Mouse (Mus musculus) lung, postnatal 36 days (tissue): ENCODE results near the gene Cnih3.

Experiments used
- DNase-seq: peaks from one replicate; pipeline ENCODE4 v3.0.0; 2022; ENCODE audit warnings: mixed read lengths

Gene Cnih3

DNA sequence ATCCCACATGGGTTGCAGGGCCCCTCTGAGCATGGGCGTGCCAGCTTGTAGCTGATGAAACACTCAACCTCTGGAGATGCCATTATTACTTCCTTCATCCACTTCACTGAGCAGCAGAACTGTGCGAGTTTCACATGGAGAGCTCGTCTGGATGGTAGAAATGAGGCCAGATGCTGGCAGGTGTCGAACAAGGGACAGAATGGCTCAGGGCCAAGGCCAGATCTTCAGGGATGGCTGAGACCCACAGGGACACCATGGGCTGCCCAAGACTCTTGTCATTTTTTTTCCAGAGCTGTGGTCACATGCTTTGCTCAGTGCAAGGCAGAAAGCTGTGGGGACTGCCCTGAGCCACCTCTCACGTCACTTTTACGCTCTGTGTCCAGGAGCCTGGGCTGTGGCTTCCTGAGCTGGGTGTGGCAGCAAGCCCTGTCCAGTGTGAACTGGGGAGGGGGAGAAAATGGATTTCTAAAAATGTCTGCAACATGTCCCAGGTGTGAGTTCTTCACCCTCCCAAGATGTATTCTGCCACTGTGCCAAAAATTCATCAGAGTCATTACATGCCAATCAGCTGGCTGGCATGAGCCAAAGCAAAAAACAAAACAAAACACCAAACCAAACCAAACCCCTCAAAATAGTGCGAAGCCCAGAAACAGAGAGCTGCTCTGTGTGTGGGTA is 107.1 kb downstream of the Cnih3 start:
- no peak for DNase-seq

DNA sequence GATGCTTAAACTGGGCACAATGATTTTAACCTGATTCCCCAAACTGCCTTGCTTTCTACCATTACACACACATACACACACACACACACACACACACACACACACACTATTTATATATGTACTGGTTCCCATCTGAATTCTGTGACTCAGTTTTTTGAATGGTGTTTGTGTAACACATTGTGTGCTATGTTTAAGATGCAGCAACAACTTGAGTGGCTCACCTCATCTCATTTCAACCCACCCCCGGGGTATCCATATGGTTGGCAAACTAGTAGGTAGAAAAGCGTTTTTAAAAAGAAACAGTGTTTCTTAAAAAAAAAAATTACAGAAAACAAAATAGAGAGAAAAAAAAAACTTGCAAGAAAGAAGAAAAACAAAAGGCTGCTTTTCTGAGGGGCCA is 107.9 kb downstream of the Cnih3 start:
- DNase-seq = no peak

DNA sequence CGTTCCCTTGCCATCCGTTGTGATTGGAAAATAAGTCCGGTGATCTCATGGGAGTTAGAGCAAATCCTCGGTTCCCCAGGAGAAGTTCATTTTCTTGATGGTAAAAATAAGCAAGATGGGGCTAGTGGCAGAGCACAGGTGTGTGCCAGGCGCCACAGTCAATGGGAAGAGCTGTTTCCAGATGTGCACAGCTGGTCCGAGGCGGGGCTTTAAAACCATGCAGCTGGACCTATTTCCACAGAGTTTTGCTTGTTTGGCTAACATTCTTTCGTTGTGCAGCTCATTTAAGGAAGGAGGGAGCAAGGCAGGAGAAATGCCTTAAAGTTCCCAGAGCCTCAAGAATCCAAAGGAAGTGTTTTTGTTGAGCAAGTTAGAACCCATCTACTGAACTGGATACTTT is 109.1 kb downstream of the Cnih3 start:
- DNase-seq = no peak

DNA sequence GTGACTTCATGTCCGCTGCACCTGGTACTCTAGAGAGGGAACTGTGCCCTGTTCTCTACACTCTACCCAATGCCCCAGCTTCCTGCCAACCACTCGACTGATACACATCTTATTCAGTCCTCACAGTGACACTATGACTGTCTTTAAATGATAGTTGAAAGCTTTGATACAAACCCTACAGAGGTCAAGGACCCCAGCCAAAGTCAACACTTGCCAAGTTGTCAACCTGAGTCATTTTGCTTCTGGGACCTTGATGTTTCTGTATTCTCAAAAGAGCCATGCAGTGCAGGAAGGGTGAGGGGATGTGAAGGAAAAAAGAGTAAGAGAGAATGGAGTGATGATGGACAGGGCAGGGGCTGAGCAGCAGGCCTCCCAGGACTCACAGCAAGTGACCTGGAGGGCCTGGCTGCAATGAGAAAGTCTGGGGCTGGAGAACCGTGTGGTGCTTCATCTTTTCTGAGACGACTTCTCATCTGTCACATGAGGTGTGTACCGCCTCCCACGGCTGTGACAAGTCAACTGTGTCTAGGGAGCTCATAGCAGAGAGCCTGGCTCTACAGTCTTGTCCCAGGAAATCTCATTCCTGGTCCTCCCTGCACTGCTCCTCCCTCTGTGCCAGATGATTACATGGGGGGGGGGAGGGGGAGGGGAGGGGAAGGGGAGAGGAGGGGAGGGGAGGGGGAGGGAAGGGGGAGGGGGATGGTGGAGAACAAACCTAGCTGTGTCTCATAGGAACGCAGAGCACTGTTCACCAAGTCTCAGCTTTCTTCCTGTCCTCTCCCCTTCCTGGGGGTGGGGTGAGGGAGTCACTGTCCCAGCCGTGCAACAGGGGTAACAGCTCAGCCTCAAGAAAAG is 109.8 kb downstream of the Cnih3 start:
- no peak for DNase-seq

DNA sequence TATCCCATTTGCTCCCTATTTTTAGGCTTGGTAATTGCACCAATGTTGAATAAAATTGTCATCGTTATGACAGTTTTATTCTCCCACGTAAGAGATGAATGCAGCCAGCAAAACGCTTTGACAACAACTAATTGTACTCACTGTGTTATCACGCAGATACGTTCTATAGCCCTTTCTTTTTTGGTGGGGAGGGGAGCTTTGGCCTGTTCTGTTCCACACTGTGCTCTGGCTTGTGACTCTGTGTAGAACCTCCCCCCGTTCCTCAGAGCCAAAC is 110.4 kb downstream of the Cnih3 start:
- DNase-seq = no peak

DNA sequence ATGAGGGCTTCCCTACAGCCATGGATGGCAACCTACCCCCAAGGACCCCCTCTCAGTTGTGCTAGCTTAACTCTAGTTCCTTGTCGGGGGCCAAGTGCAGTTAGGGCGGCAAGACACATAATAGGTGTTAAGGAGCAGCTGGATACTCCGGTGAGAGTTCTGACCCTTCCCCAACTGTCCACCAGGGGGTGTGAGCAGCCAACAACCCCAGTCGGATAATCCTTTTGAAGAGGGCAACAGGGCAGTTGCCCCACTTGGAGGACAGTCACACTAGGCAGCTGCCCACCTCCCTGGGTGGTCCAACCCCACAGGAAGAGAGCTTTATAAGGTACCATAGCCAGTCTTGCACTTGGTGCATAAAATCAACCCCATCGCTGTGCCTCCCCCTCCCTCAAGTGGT is 112.6 kb downstream of the Cnih3 start:
- peak; percentile 30 for DNase-seq

DNA sequence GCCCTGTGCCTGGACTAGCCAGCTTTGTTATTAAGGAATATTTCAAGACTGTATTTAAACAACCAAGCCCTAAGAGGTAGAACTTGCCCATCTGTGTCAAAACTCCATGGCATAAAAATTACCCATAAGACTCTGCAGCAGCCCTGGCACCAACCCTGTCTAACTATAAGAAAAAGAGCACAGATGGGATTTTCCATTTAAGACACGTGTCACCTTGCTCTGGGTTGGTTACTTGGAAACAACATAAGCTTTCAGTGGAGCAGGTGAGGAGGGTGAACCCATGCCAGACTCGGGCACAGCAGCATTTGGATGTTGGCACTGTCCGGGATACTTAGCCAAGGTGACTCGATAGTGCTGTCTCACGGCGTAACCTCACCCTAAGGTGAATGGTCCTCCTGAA is 113.6 kb downstream of the Cnih3 start:
- no peak for DNase-seq

DNA sequence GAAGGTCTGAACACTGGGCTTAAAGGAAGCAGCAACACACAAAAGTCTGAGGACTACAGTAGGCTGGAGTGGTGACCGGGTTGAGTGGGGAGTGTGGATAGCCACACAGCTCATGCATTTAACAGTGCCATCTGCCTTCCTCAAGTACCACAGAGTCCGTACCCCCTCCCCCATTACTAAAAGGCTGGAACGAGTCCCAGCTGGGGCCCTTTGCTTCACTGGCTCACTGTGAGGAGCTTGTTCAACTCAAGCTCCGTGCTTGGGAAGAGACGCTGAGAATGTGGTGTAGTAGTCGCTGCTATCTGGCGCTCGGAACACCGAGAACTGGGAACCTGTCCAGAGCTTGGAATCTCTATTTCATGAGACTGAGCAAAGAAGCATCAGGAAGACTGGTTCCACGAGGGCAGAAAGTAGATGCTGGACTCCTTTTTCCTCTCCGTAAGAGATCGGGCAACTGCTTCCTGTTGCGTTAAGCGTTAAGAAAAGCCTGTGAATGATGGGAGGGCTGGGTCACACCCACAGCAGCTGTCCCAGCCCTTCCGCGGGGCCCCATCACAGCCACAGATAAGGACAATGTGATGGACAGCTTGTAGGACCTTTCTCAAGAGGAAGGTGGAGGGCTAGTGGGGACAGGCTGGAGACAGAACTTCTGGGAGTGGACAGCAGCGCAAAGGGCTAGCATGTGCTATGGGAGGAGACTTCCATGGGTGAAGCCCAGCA is 114.3 kb downstream of the Cnih3 start:
- DNase-seq = no peak

DNA sequence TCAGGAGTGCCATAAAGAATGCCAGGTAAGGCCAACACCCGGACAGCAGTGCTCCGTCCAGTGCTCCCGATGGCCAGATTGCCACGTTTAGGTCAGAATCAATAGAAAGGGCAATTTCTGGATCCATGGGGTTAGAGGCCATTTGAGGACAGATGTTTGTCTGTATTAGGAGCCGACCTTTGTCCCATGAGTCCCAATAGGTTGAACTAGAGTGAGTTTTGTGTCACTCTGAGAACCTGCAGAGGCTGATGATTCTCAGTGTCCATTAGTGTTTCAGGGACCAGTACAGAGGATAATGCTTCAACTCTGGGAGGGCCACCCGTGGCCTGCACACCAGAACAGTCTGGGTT is 114.9 kb downstream of the Cnih3 start:
- DNase-seq = no peak

DNA sequence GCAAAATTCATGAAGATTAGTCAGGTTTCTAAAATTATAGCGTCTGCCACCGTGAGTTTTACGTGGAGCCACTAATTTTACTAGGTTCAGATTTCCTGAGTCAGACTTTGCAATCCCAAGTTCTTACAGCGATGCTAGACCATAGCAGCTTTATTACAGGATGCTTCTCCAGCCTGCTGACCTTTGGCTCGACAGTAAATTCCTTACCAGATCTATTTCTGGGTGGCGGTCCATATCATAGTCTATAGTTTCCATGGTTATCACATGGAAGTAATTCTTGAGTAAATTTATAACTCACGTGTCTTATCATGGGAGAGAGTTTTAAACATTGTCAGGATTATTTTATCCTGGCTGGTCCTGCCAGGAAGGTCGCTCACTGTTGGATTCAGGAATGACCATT is 117.0 kb downstream of the Cnih3 start:
- DNase-seq = no peak

DNA sequence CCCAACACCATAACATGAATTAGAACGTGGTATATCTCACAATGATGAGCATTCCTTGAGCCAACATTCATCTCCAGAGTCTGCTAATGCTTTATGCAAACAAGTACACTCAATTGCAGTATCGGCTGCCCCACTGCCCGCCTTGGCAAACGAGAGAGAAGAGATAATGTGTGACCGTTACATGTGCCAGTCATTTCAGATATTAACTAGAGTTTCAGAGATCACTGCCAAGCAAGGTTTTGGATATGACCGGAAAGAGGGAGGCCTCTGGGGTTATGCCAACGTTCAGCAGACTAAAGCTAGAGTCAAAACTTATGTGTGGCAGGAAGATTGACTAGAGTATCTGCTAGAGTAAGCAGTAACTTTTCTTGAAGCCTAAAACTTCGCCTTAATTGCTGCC is 123.7 kb downstream of the Cnih3 start:
- no peak for DNase-seq

DNA sequence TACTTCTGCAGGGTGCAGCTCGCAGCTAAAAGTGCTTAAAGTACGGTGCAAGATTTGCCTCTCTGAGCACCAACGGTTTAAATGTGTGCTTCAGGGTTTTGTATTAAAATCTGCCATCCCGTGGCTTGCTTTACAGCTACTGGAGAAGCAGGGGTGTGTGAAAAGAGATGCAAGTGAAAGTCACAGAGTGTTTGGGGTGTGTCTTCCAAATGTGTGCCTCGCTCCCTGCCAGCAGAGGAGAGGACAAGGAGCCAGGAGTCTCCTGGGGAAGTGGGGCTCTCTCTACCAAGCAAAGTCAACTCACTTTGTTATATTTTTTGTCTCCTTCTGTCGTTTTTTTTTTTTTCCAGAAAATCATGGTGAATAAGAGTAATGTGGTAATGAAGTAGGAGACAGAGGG is 124.1 kb downstream of the Cnih3 start:
- DNase-seq = no peak

DNA sequence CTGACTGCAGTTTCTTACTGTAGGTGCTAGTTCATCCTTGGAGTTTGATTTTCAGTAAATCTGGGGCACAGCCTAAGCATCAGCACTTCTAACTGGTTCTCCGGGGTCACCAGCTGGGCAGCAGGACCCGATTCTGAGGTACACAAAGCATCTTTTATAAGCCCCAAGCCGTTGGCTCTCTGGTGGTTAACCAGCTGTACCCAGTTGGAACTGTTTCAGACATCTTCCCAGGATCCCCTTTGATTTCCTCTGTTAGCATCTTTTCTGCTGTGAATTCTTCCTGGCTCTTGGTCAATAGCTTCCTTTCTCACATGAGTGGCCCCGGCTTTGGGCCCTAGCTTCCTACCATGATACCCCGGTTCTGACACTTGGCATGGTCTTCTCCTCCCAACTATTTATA is 132.3 kb downstream of the Cnih3 start:
- no peak for DNase-seq

DNA sequence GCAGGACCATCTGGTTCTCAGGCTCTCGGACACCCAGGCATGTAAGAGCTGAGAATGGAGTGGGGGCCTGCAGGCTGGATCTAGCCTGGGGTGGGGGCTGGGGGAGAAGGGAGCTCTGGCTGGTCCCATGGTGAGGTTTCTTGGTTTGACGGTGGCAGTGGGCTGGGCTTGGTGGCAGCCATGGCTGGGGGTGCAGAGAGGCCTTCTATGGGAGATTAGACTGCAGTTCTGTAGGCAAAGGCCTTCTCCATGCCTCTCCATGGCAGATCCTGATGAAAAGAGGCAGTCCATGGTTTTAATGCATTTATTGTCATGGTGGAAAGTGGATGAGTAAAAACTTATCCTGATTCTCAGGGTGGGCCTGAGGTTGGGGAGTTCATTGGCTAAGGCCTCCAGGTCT is 151.0 kb downstream of the Cnih3 start:
- DNase-seq = no peak

DNA sequence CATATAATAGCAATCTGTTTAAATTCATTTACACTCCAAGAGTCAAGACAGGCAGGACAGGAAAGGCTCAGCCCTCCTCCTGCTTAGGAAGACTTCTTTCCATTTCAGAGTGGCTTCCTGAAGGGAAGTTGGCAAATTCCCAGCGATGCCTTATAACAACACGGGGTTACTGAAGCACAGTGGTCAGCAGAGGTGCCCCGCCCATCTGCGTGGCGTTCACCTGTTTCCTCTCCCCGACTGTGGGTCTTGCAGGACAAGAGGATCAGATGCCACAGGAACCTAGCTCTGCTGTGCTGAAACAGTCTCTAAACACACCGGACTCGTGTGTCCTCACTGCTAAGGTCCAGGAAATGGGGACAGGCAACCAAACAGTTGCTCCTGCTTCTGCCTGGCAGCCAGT is 152.9 kb downstream of the Cnih3 start:
- DNase-seq = peak; percentile 18
